Mouse (Mus musculus): ENCODE results near the gene Guk1. TPM values are rescaled to one million over a fixed set of nuclear protein-coding genes. Genes with fewer than 3 reads are reported as not detected.
A peak's percentile ranks its signal among the peaks of the same experiment; 100 is the strongest.
"Not testable (repeated sequence)": the region's sequence is repeated elsewhere in the genome, so short reads cannot be mapped to it uniquely, and the experiment has no call there.

The Guk1 gene
- polyA plus RNA-seq, 1 experiment from 2014 or later = 127 TPM

DNA sequence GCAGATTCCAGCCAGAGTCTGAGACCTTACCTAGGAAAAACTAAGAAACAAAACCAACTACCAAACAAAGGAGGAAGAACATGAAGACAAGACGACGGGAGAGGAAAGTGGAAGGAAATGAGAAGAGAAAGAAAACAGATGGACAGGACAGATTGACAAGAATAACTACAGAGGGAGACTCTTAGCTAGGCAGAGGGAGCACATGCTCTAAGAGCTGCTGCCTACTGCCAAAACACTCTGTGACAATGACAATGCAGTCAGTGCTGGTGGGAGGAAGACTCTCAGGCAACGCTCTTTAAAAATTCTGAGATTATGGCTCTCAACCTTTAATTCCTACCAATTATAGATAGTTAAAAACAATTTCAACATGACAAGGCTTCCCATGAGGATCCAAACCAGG is 24.9 kb upstream of the Guk1 start:
- peaks cover 37% of the 10 kb centered on the region for H3K4me1 ChIP-seq (replicated peaks; ENCODE audit: control insufficient read depth, insufficient read depth, low read length)
- H3K27me3 ChIP-seq (ENCODE audit: control insufficient read depth, insufficient read depth, low read depth, low read length) = no peaks in the 10 kb centered on the region
- no peak overlapping the region for H3K27ac ChIP-seq (ENCODE audit: low read length)
- no peak overlapping the region for H3K9ac ChIP-seq (ENCODE audit: low read length)
- no peak for ATAC-seq (ENCODE audit: low read depth)
- WGBS = 84% methylated on average over 3 of the region's 3 CpGs
- H3K36me3 ChIP-seq (ENCODE audit: control insufficient read depth, insufficient read depth, low read length) = peaks cover 15% of the 10 kb centered on the region
- H3K9me3 ChIP-seq (ENCODE audit: control insufficient read depth, low read length) = no peaks in the 10 kb centered on the region
- H3K4me3 ChIP-seq (ENCODE audit: low read length) = no peak overlapping the region
- no peak overlapping the region for H3K4me2 ChIP-seq (ENCODE audit: low read depth, low read length)

- Histone ChIP-seq H3K36me3 (ENCODE audit: control insufficient read depth, insufficient read depth, low read length) (peaks cover 26% of the 10 kb centered on the region), H3K4me3 (ENCODE audit: low read length) (no peak overlapping the region), H3K27me3 (ENCODE audit: control insufficient read depth, insufficient read depth, low read depth, low read length) (no peaks in the 10 kb centered on the region), H3K27ac (ENCODE audit: low read length) (no peak overlapping the region), H3K4me2 (ENCODE audit: low read depth, low read length) (no peak overlapping the region), H3K9ac (ENCODE audit: low read length) (no peak overlapping the region), H3K9me3 (ENCODE audit: control insufficient read depth, low read length) (no peaks in the 10 kb centered on the region), H3K4me1 (replicated peaks; ENCODE audit: control insufficient read depth, insufficient read depth, low read length) (peaks cover 26% of the 10 kb centered on the region)
- WGBS = 84% methylated on average over 12 of the region's 12 CpGs
- ATAC-seq (ENCODE audit: low read depth) = no peak
Observed at GRCm38 (mm10) chr11:59212892-59213494, 21.0 kb upstream of the Guk1 start.

DNA sequence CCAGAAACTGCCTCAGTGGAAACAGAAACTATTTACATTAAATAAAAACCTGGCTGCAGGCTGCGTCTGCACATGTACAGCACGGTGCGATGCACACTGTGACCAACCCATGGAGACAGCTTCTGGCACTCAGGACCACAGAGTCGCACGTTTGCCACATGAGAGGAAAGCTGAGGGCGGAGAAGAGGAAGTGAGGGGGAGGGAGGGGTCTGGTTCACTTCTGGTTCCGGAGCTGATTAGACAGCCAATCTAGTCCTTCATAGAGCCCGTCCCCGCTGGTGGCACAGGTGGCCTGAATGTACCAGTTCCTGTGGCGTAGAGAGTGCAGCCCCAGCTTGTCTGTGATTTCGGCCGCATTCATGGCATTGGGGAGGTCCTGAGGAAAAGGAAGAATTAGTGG is 20.3 kb upstream of the Guk1 start:
- not testable (repeated sequence) for H3K9me3 ChIP-seq (ENCODE audit: control insufficient read depth, low read length); H3K4me3 ChIP-seq (ENCODE audit: low read length); H3K27me3 ChIP-seq (ENCODE audit: control insufficient read depth, insufficient read depth, low read depth, low read length); H3K4me2 ChIP-seq (ENCODE audit: low read depth, low read length); H3K9ac ChIP-seq (ENCODE audit: low read length); H3K27ac ChIP-seq (ENCODE audit: low read length); ATAC-seq (ENCODE audit: low read depth)
- Histone ChIP-seq H3K36me3 (ENCODE audit: control insufficient read depth, insufficient read depth, low read length) (peaks cover 24% of the 10 kb centered on the region), H3K4me1 (replicated peaks; ENCODE audit: control insufficient read depth, insufficient read depth, low read length) (peaks cover 20% of the 10 kb centered on the region)
- 69% methylated on average over 12 of the region's 12 CpGs for WGBS

DNA sequence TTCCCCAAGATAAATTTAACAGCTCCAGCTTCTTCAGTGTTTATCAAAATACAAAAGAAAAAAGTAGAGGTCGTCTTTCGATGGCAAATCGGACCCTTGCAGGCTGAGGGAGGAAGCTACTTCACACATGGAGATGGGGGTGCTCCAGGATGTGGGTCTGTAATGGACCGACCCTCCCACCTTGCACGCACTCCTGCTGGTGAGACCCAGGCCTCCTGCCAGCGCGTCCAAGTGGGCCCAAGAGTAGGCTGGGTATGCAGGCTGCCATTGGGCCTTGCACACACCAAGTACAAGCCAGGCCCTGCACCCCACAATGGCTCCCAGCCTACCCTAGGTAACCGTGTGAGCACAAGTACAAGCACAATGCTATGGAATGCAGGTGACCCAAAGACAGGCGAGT is 19.5 kb upstream of the Guk1 start:
- H3K27me3 ChIP-seq (ENCODE audit: control insufficient read depth, insufficient read depth, low read depth, low read length); H3K4me3 ChIP-seq (ENCODE audit: low read length); H3K9ac ChIP-seq (ENCODE audit: low read length); ATAC-seq (ENCODE audit: low read depth); H3K9me3 ChIP-seq (ENCODE audit: control insufficient read depth, low read length); H3K27ac ChIP-seq (ENCODE audit: low read length); H3K4me2 ChIP-seq (ENCODE audit: low read depth, low read length): not testable (repeated sequence)
- H3K36me3 ChIP-seq (ENCODE audit: control insufficient read depth, insufficient read depth, low read length) = peaks cover 24% of the 10 kb centered on the region
- peaks cover 15% of the 10 kb centered on the region for H3K4me1 ChIP-seq (replicated peaks; ENCODE audit: control insufficient read depth, insufficient read depth, low read length)
- 90% methylated on average over 9 of the region's 9 CpGs for WGBS

DNA sequence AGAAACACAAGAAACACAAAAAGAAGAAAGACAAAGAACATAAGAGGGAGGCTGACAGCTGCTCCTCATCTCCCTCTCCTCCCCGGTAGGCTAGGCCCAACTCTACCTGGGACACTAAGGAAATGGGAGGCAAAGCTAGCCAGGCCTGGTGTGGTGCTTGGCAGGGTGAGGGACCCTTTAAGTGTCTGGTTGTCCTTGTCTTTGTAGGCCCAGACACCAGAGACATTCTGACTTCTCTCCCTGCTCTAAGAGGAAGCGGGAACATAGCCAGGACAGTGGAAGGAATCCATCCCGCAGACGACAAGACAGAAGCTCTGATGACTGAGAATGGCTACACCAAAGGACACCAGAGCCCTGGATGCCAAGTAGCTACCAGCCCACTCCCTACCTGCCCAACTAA is 18.0 kb upstream of the Guk1 start:
- Histone ChIP-seq H3K27me3 (ENCODE audit: control insufficient read depth, insufficient read depth, low read depth, low read length) (no peaks in the 10 kb centered on the region), H3K4me3 (ENCODE audit: low read length) (no peak overlapping the region), H3K36me3 (ENCODE audit: control insufficient read depth, insufficient read depth, low read length) (peaks cover 29% of the 10 kb centered on the region), H3K27ac (ENCODE audit: low read length) (no peak overlapping the region), H3K9ac (ENCODE audit: low read length) (no peak overlapping the region), H3K4me2 (ENCODE audit: low read depth, low read length) (no peak overlapping the region), H3K9me3 (ENCODE audit: control insufficient read depth, low read length) (no peaks in the 10 kb centered on the region), H3K4me1 (replicated peaks; ENCODE audit: control insufficient read depth, insufficient read depth, low read length) (peaks cover 10% of the 10 kb centered on the region; the same call in 1 of the 2 replicates)
- ATAC-seq (ENCODE audit: low read depth) = no peak
- WGBS = 66% methylated on average over 4 of the region's 4 CpGs

- peaks cover 29% of the 10 kb centered on the region for H3K36me3 ChIP-seq (ENCODE audit: control insufficient read depth, insufficient read depth, low read length)
- no peak for ATAC-seq (ENCODE audit: low read depth)
Observed at GRCm38 (mm10) chr11:59209580-59209979, 17.6 kb upstream of the Guk1 start.

GRCm38 (mm10) chr11:59209003-59209441 is 17.0 kb upstream of the Guk1 start:
- ATAC-seq (ENCODE audit: low read depth) = peak; percentile 69
- Histone ChIP-seq H3K27ac (ENCODE audit: low read length) (peak overlapping the region; percentile 95), H3K4me3 (ENCODE audit: low read length) (peak overlapping the region; percentile 89), H3K4me1 (replicated peaks; ENCODE audit: control insufficient read depth, insufficient read depth, low read length) (peaks cover 10% of the 10 kb centered on the region; the same call in 1 of the 2 replicates), H3K4me2 (ENCODE audit: low read depth, low read length) (peak overlapping the region; percentile 86), H3K9me3 (ENCODE audit: control insufficient read depth, low read length) (no peaks in the 10 kb centered on the region), H3K9ac (ENCODE audit: low read length) (peak overlapping the region; percentile 91), H3K36me3 (ENCODE audit: control insufficient read depth, insufficient read depth, low read length) (peaks cover 29% of the 10 kb centered on the region), H3K27me3 (ENCODE audit: control insufficient read depth, insufficient read depth, low read depth, low read length) (no peaks in the 10 kb centered on the region)
- 4% methylated on average over 18 of the region's 18 CpGs for WGBS

More at GRCm38 (mm10) chr11:59209580-59209979, 17.6 kb upstream of the Guk1 start:
- H3K27ac ChIP-seq (ENCODE audit: low read length) = no peak overlapping the region
- 55% methylated on average over 5 of the region's 5 CpGs for WGBS
- H3K27me3 ChIP-seq (ENCODE audit: control insufficient read depth, insufficient read depth, low read depth, low read length) = no peaks in the 10 kb centered on the region
- peaks cover 10% of the 10 kb centered on the region; the same call in 1 of the 2 replicates for H3K4me1 ChIP-seq (replicated peaks; ENCODE audit: control insufficient read depth, insufficient read depth, low read length)
- peak overlapping the region; percentile 89 for H3K4me3 ChIP-seq (ENCODE audit: low read length)
- H3K9ac ChIP-seq (ENCODE audit: low read length) = peak overlapping the region; percentile 91
- peak overlapping the region; percentile 86 for H3K4me2 ChIP-seq (ENCODE audit: low read depth, low read length)
- H3K9me3 ChIP-seq (ENCODE audit: control insufficient read depth, low read length) = no peaks in the 10 kb centered on the region

DNA sequence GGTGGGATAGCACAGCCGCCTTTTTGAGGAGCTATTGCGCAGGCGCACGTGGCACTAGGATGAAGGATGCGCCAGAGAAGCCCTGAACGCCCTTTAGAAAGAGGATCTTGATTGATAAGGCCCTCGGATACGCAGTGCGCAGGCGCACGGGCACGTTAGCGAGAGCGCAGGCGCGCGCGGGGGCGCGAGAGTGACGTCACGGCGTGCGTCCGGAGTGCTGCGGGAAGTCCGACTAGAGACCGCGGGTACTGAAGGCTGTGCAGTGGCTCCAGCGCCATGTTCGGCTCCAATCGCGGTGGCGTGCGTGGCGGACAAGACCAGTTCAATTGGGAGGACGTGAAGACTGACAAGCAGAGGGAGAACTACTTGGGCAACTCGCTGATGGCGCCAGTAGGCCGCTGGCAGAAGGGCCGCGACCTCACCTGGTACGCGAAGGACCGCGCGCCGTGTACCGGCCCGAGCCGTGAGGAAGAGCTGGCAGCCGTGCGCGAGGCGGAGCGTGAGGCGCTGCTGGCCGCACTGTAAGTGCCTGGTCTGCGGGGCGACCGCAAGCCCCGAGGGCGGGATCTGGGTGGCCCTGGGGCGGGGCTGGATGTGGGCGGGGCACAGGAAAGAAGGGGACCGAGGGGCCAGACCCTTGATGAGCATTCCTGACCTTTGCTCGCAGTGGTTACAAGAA is 16.3 kb upstream of the Guk1 start, which contains the start of gene 2310033P09Rik:
TSS of gene 2310033P09Rik (plus strand) at position 169 of the 679 bp plus-strand sequence.
- H3K27me3 ChIP-seq (ENCODE audit: control insufficient read depth, insufficient read depth, low read depth, low read length) = no peaks in the 10 kb centered on the region

More for the DNA sequence above, 16.3 kb upstream of the Guk1 start, which contains the start of gene 2310033P09Rik:
- WGBS = under 1% methylated on average over 57 of the region's 67 CpGs
- ATAC-seq (ENCODE audit: low read depth) = peak; percentile 88
- Histone ChIP-seq H3K4me2 (ENCODE audit: low read depth, low read length) (peak within 1 kb of the TSS; percentile 86), H3K4me1 (replicated peaks; ENCODE audit: control insufficient read depth, insufficient read depth, low read length) (peaks cover 10% of the 10 kb centered on the region; the same call in 1 of the 2 replicates), H3K4me3 (ENCODE audit: low read length) (peak within 1 kb of the TSS; percentile 89), H3K9ac (ENCODE audit: low read length) (peak within 1 kb of the TSS; percentile 91), H3K9me3 (ENCODE audit: control insufficient read depth, low read length) (no peaks in the 10 kb centered on the region), H3K27ac (ENCODE audit: low read length) (peak within 1 kb of the TSS; percentile 95), H3K36me3 (ENCODE audit: control insufficient read depth, insufficient read depth, low read length) (peaks cover 29% of the 10 kb centered on the region)
